Mouse (Mus musculus): ENCODE results near the gene Rac1. TPM values are rescaled to one million over a fixed set of nuclear protein-coding genes. Genes with fewer than 3 reads are reported as not detected.

Rac1 gene
- total RNA-seq, 2 experiments from 2014 or later = 405 to 421 TPM

DNA sequence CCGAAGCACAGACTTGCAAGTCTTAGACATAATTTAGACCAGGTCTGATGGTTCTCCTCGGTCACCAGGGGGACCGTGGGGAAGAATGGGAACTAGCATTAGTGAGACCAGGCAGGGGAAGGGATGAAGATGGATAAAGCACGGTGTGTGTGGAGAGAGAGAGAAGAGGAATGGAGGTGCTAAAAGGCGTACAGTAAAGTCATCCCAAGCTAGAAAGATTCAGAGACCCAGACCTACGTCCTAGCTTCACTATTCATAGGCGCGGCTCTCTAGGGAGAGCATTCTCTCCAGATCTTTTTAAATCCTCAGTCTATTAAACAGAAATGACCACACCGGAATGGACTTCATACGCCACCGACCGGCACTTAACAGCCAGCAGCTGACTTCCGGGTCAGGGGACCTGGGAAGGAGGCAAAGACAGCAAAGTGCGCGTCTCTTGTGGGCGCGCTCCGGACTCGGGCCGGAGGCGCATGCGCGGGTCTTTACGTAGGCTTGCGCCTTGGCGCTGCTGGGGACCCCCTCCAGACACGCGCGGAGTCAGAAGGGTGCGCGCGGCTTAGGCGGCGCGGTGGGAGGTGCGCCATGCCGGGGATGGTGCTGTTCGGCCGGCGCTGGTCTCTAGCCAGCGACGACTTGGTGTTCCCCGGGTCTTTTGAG lies 63.6 kb downstream of the Rac1 start, which contains the start of gene Daglb:
Gene Daglb, plus strand, starts transcription at position 485 of the 657 bp plus-strand sequence.
- peak; percentile 85 to 92 for DNase-seq (ENCODE audit: low spot score in 2 of 2)

DNA sequence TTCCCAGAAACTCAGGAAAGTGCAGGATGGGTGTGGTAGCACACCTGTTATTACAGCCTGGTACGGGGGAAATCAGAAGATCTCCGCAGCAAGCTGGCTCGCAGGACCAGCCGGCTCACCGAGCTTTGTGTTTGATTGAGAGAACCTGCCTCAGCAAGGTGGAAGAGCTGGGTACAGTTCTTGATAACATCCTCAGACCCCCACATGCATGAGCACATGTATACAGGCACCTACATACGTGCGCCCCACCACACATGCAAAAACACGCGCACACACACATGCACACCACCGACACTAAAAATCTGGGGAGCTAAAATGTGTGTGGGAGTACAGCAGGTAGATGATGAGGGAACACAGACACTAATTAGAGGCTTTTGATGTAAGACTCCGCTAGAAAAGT lies 64.2 kb downstream of the Rac1 start:
- DNase-seq (ENCODE audit: low spot score in 2 of 2) = no peak

Other genes starting within 250 kb of the Rac1 start
- 1 to 10 TPM; 4.1 to 4.2 TPM for gene Zfp853, start 234.4 kb downstream of the Rac1 start, total RNA-seq (2021)
- gene E130309D02Rik, start 212.7 kb downstream of the Rac1 start, total RNA-seq (2021) = 10 to 100 TPM; 26.3 to 26.5 TPM
- gene Zdhhc4, start 198.8 kb downstream of the Rac1 start, total RNA-seq (2021) = 10 to 100 TPM; 46.2 to 51.5 TPM
- 1 to 10 TPM; 1.5 to 2.0 TPM for gene Grid2ip, start 170.7 kb downstream of the Rac1 start, total RNA-seq (2021)
- gene Kdelr2, start 124.2 kb downstream of the Rac1 start, total RNA-seq (2021) = 10 to 100 TPM; 35.3 to 38.9 TPM
- gene Daglb, start 63.5 kb downstream of the Rac1 start, total RNA-seq (2021) = 10 to 100 TPM; 29.1 TPM
- 10 to 100 TPM; 41.3 to 51.6 TPM for gene Cyth3, start 94.4 kb upstream of the Rac1 start, total RNA-seq (2021)
- gene Usp42, start 204.2 kb upstream of the Rac1 start, total RNA-seq (2021) = 10 to 100 TPM; 20.7 to 21.3 TPM